8 mouse cellular contexts compared by ENCODE assay signal in the genomic region with DNA sequence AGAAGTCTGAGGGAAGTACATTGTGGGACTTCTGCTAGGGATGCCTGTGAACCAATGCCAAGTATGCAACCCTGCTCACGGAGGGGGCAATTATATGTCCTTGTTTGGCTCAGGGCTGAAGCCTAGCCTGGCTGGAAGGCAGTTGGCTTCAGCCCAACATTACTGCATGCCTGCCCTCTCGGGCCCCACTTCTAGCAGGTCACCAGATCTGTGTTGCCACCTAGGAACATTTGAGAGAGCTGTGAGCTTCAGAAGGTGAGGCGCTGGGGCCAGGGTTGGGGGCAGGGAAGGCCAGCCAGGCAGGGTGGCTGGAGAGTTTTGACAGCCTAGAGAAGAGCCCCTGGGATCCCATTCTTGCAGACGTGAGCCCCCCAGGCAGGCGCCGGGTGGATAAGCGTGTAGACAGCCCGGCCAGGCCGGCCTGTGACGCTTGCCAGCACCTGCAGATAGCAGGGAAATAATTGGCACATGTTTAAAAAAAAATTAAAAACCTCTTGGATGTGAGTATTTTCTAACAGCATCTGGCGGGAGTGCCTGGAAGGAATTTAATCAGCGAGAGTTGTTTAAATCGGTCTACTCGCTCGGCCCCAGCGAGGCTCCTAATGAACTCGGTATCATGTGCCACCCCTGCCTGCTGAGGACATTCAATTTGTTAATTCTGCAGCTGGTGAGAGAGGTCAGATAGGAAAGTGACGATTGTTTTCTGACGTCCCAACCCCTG.
DNase-seq lines count a peak whose midpoint lies in the region; ATAC-seq and TF ChIP-seq lines count a peak whose summit lies in the region.

No protein-coding gene starts in this region.

- H3K9ac ChIP-seq in intestine, postnatal 0 days (ENCODE audit: low read depth, low read length): no peak overlapping the region
- H3K9ac ChIP-seq in lung, embryonic 16.5 days (ENCODE audit: low read length): no peak overlapping the region
- H3K9ac ChIP-seq in stomach, postnatal 0 days (ENCODE audit: low read length): no peak overlapping the region

- no peak for ATAC-seq in intestine, postnatal 0 days
- ATAC-seq in lung, embryonic 16.5 days (ENCODE audit: low read depth): peak; percentile 85
- ATAC-seq in stomach, postnatal 0 days (ENCODE audit: low FRiP score, low TSS enrichment): 0 out of 2 replicates have a peak, but pooled peaks have one; percentile 40

- peak overlapping the region; percentile 37 for H3K4me2 ChIP-seq in intestine, postnatal 0 days (replicated peaks; ENCODE audit: low read depth)
- peak overlapping the region; percentile 40 for H3K4me2 ChIP-seq in lung, embryonic 16.5 days (ENCODE audit: low read depth, low read length)
- peak overlapping the region; percentile 25; the same call in 1 of the 2 replicates for H3K4me2 ChIP-seq in stomach, postnatal 0 days (replicated peaks; ENCODE audit: low read depth)

- no peak overlapping the region for H3K27ac ChIP-seq in intestine, postnatal 0 days (ENCODE audit: low read depth, low read length)
- peak overlapping the region; percentile 42; the same call in 1 of the 2 replicates for H3K27ac ChIP-seq in lung, embryonic 16.5 days (ENCODE audit: low read length)
- no peak overlapping the region for H3K27ac ChIP-seq in stomach, postnatal 0 days (replicated peaks)

- no peak for TF ChIP-seq EP300 in stomach, postnatal 0 days (optimal IDR thresholded peaks at IDR 0.05)

- H3K4me3 ChIP-seq in intestine, postnatal 0 days (ENCODE audit: low read depth, low read length): no peak overlapping the region
- H3K4me3 ChIP-seq in lung, embryonic 16.5 days (ENCODE audit: low read length): peak overlapping the region; percentile 7; the same call in 1 of the 2 replicates
- H3K4me3 ChIP-seq in stomach, postnatal 0 days (ENCODE audit: low read depth, low read length): no peak overlapping the region

- no peak for TF ChIP-seq CTCF in intestine, postnatal 0 days (IDR thresholded peaks at IDR 0.05; ENCODE audit: low read depth)
- no peak for TF ChIP-seq CTCF in stomach, postnatal 0 days (IDR thresholded peaks at IDR 0.05; ENCODE audit: low read depth)

- no peaks in the 10 kb centered on the region for H3K4me1 ChIP-seq in intestine, postnatal 0 days (replicated peaks; ENCODE audit: control insufficient read depth, insufficient read depth, low read length)
- peaks cover 5% of the 10 kb centered on the region for H3K4me1 ChIP-seq in lung, embryonic 16.5 days (replicated peaks; ENCODE audit: control insufficient read depth, insufficient read depth, low read length)
- H3K4me1 ChIP-seq in stomach, postnatal 0 days (replicated peaks; ENCODE audit: control insufficient read depth, insufficient read depth): no peaks in the 10 kb centered on the region

- H3K9me3 ChIP-seq in intestine, postnatal 0 days (ENCODE audit: control insufficient read depth): no peaks in the 10 kb centered on the region
- no peaks in the 10 kb centered on the region for H3K9me3 ChIP-seq in lung, embryonic 16.5 days (ENCODE audit: control insufficient read depth, low read length)
- H3K9me3 ChIP-seq in stomach, postnatal 0 days (ENCODE audit: control insufficient read depth, low read length): no peaks in the 10 kb centered on the region

- H3K36me3 ChIP-seq in intestine, postnatal 0 days (ENCODE audit: control insufficient read depth, insufficient read depth): no peaks in the 10 kb centered on the region
- H3K36me3 ChIP-seq in lung, embryonic 16.5 days (ENCODE audit: control insufficient read depth, insufficient read depth, low read length): no peaks in the 10 kb centered on the region
- H3K36me3 ChIP-seq in stomach, postnatal 0 days (ENCODE audit: control insufficient read depth, insufficient read depth, low read length): no peaks in the 10 kb centered on the region

- H3K27me3 ChIP-seq in intestine, postnatal 0 days (replicated peaks; ENCODE audit: control insufficient read depth, insufficient read depth, low read length): no peaks in the 10 kb centered on the region
- no peaks in the 10 kb centered on the region for H3K27me3 ChIP-seq in lung, embryonic 16.5 days (ENCODE audit: control insufficient read depth, insufficient read depth, low read depth, low read length)
- H3K27me3 ChIP-seq in stomach, postnatal 0 days (ENCODE audit: control insufficient read depth, insufficient read depth, low read length): no peaks in the 10 kb centered on the region

- peak; percentile 7 for DNase-seq in urinary bladder, postnatal 14 days (ENCODE audit: low spot score)
- no peak for DNase-seq in urinary bladder, postnatal 36 days (ENCODE audit: low spot score in 2 of 2)
- peak; percentile 69 for DNase-seq in heart, adult 8-10 months (ENCODE audit: low spot score)
- peak; percentile 21 for DNase-seq in stomach, postnatal 0 days (ENCODE audit: low spot score)
- no peak for DNase-seq in adipocyte (ENCODE audit: low spot score)
- DNase-seq in frontal cortex, postnatal 36 days (ENCODE audit: low spot score in 2 of 2): no peak

- WGBS in intestine, postnatal 0 days: 14% methylated on average over 19 of the region's 19 CpGs
- 3% methylated on average over 19 of the region's 19 CpGs for WGBS in lung, embryonic 16.5 days
- WGBS in stomach, postnatal 0 days: 8% methylated on average over 19 of the region's 19 CpGs

Comparison
In these comparisons a context has a peak if more than half of its experiments do, and no peak if none do; other contexts are left out.
1. DNase-seq: peak in urinary bladder, postnatal 14 days (single experiment), heart, adult 8-10 months (single experiment) and stomach, postnatal 0 days (single experiment); none in urinary bladder, postnatal 36 days (0 of 2), adipocyte (single experiment) and frontal cortex, postnatal 36 days (0 of 2).
2. Peak in every context shown above with its lines, with median percentiles within 50 percentile points of each other: H3K4me2 ChIP-seq.